Mouse (Mus musculus): ENCODE measurements at regions not wholly inside any gene's neighbourhood (a gene's known extent, or its start where the extent isn't known, plus 50 kb on each side); places are given as distances from the start of the nearest gene placed in this dataset.

DNA sequence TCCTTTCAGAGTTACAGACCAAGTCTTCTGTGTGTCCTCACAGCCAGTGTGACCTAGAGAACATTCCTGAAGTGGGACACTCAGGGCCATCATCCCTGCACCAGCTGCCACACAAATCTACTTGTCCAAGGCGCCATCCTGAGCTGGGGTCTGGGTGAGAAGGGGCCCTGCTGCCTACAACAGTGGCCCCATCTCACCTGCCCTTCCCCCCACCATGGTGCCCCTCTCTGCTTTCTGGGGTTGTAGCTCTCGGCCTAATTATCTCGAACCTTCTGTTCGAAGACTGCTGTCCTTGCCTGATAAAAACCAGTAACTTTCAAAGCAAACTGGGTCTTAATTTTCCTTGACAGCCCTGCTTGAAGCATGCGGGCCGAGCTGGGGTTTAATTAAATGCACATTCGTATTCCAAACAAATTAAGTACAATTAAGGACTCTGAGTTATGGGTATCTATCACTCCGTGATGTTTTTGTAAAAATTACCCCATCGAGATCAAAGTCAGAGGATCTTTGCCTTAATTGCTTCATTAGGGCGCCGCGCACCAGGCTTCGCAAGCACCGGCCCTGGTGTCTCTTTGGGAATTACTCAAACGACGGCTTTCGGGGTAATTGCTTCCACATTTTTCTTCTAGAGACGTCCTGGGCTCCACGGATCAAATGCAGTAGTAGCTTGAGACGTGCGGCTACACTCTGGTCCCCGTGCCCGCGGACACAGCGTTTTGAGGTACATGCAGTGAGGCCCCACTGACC is 65.8 kb upstream of the Ttc34 start:
- dilution Hi-C loops (cut with MboI; ENCODE audit: extremely low pct_ligation_motif_present, extremely low pct_unique_long_range_greater_than_20kb, low sequenced_read_pairs) (no loop called here), in situ Hi-C loops (cut with MboI; ENCODE audit: low pct_ligation_motif_present, low pct_unique_long_range_greater_than_20kb, low sequenced_read_pairs) (no loop called here)
- TF ChIP-seq JUND (conservative IDR thresholded peaks at IDR 0.05; ENCODE audit: low read depth, low read length) (no peak), RAD21 (IDR thresholded peaks at IDR 0.05; ENCODE audit: low read depth, low read length) (no peak), MYC (IDR thresholded peaks at IDR 0.05; ENCODE audit: low read depth, low read length) (no peak), IRF4 (IDR thresholded peaks at IDR 0.05; ENCODE audit: low read depth, low read length) (no peak), UBTF (IDR thresholded peaks at IDR 0.05; ENCODE audit: low read depth, low read length) (no peak)
- no peaks in the 10 kb centered on the region for H3K9me3 ChIP-seq (replicated peaks; ENCODE audit: low read length)
- H3K4me2 ChIP-seq (ENCODE audit: insufficient read depth, low read depth, poor library complexity, severe bottlenecking) = no peak overlapping the region
- H3K4me1 ChIP-seq (ENCODE audit: control insufficient read depth in 1 of 2, insufficient read depth in 2 of 2) = no peaks in the 10 kb centered on the region
- H3K79me2 ChIP-seq (replicated peaks; ENCODE audit: control insufficient read depth, extremely low read depth, insufficient read depth, poor library complexity, severe bottlenecking) = no peaks in the 10 kb centered on the region
- H3K9ac ChIP-seq (ENCODE audit: insufficient read depth, low read depth) = no peak overlapping the region
- H3K4me3 ChIP-seq (replicated peaks in 1 of 3; ENCODE audit: low read depth in 2 of 3, low read length in 2 of 3, poor library complexity in 1 of 3) = no peak overlapping the region
- DNase-seq (ENCODE audit: extremely low read depth) = no peak
- no peaks in the 10 kb centered on the region for H3K36me3 ChIP-seq (replicated peaks in 1 of 2; ENCODE audit: control insufficient read depth in 1 of 2, insufficient read depth in 1 of 2, low read length in 1 of 2)
- no peak overlapping the region for H3K27ac ChIP-seq (ENCODE audit: insufficient read depth, low read depth)
- H3K27me3 ChIP-seq (replicated peaks) = peaks cover 37% of the 10 kb centered on the region

DNA sequence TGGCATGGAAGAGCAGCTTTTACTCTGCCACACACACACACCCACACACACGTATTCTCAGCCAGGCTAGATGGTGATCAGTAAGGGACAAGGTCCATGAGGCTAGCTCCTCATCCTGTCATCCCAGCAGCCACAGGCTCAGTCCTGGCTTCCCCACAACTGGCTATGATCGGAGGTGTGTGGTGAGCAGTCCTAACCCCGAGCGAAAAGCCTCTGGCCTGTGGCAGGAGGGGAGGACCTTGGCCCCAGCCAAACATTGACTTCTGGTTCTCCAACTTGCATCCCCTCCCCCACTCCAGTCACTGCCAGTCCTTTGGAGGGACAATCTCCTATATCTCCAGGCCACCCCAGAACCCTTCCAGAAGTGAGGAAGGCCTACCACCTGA is 65.2 kb upstream of the Ttc34 start:
- H3K79me2 ChIP-seq (replicated peaks; ENCODE audit: control insufficient read depth, extremely low read depth, insufficient read depth, poor library complexity, severe bottlenecking) = no peaks in the 10 kb centered on the region
- in situ Hi-C loops (cut with MboI; ENCODE audit: low pct_ligation_motif_present, low pct_unique_long_range_greater_than_20kb, low sequenced_read_pairs) = no loop called here
- no peak for DNase-seq (ENCODE audit: extremely low read depth)
- H3K4me3 ChIP-seq (replicated peaks in 1 of 3; ENCODE audit: low read depth in 2 of 3, low read length in 2 of 3, poor library complexity in 1 of 3) = no peak overlapping the region
- H3K36me3 ChIP-seq (replicated peaks in 1 of 2; ENCODE audit: control insufficient read depth in 1 of 2, insufficient read depth in 1 of 2, low read length in 1 of 2) = no peaks in the 10 kb centered on the region
- dilution Hi-C loops (cut with MboI; ENCODE audit: extremely low pct_ligation_motif_present, extremely low pct_unique_long_range_greater_than_20kb, low sequenced_read_pairs) = no loop called here
- H3K9ac ChIP-seq (ENCODE audit: insufficient read depth, low read depth) = no peak overlapping the region
- peaks cover 36% of the 10 kb centered on the region for H3K27me3 ChIP-seq (replicated peaks)
- H3K27ac ChIP-seq (ENCODE audit: insufficient read depth, low read depth) = no peak overlapping the region
- H3K4me2 ChIP-seq (ENCODE audit: insufficient read depth, low read depth, poor library complexity, severe bottlenecking) = no peak overlapping the region
- H3K4me1 ChIP-seq (ENCODE audit: control insufficient read depth in 1 of 2, insufficient read depth in 2 of 2) = no peaks in the 10 kb centered on the region
- no peak for TF ChIP-seq JUN (IDR thresholded peaks at IDR 0.05; ENCODE audit: insufficient read depth, low read depth, low read length)
- no peak for TF ChIP-seq NELFE (IDR thresholded peaks at IDR 0.05; ENCODE audit: low read depth, low read length)
- TF ChIP-seq E2F4 (IDR thresholded peaks at IDR 0.05; ENCODE audit: insufficient replicate concordance, low read depth, low read length) = no peak
- no peak for TF ChIP-seq IRF4 (IDR thresholded peaks at IDR 0.05; ENCODE audit: low read depth, low read length)
- TF ChIP-seq EP300 (IDR thresholded peaks at IDR 0.05; ENCODE audit: low read length) = no peak
- no peak for TF ChIP-seq KAT2A (IDR thresholded peaks at IDR 0.05; ENCODE audit: insufficient replicate concordance, low read length)
- no peak for TF ChIP-seq SMC3 (IDR thresholded peaks at IDR 0.05; ENCODE audit: low read depth, low read length)
- TF ChIP-seq ZNF384 (IDR thresholded peaks at IDR 0.05; ENCODE audit: low read depth, low read length) = no peak
- TF ChIP-seq GABPA (IDR thresholded peaks at IDR 0.05; ENCODE audit: insufficient replicate concordance, low read depth, low read length) = no peak
- no peak for TF ChIP-seq NRF1 (IDR thresholded peaks at IDR 0.05; ENCODE audit: low read depth, low read length)
- no peak for TF ChIP-seq CTCF (conservative IDR thresholded peaks at IDR 0.05 in 1 of 2, IDR thresholded peaks at IDR 0.05 in 1 of 2; ENCODE audit: low read depth in 2 of 2, low read length in 2 of 2)
- no peak for TF ChIP-seq CHD1 (IDR thresholded peaks at IDR 0.05; ENCODE audit: low read depth, low read length)
- TF ChIP-seq POLR2A (IDR thresholded peaks at IDR 0.05; ENCODE audit: low read depth, low read length) = no peak
- no peak for TF ChIP-seq MAFK (IDR thresholded peaks at IDR 0.05; ENCODE audit: insufficient replicate concordance, low read length)
- TF ChIP-seq UBTF (IDR thresholded peaks at IDR 0.05; ENCODE audit: low read depth, low read length) = no peak
- TF ChIP-seq TCF12 (IDR thresholded peaks at IDR 0.05; ENCODE audit: low read depth, low read length) = no peak
- TF ChIP-seq MXI1 (IDR thresholded peaks at IDR 0.05; ENCODE audit: low read depth, low read length) = no peak
- TF ChIP-seq RCOR1 (conservative IDR thresholded peaks at IDR 0.05; ENCODE audit: low read depth, low read length) = no peak
- no peaks in the 10 kb centered on the region for H3K9me3 ChIP-seq (replicated peaks; ENCODE audit: low read length)
